Mouse (Mus musculus): Measurements from ENCODE around the gene Dao. TPM values are rescaled to one million over a fixed set of nuclear protein-coding genes. Genes with fewer than 3 reads are reported as not detected.

The Dao gene
- total RNA-seq, 2 experiments from 2014 or later, result not detected

GRCm38 (mm10) chr5:113972589-113973515 lies 30.7 kb upstream of the Dao start:
- peak overlapping the region; percentile 81 for H3K27ac ChIP-seq
- peak overlapping the region; percentile 56 for H3K4me3 ChIP-seq
- no peak for DNase-seq
- TF ChIP-seq CTCF (IDR thresholded peaks at IDR 0.05), result no peak
- intact Hi-C loops (cut with DNase I), result no loop called here

- intact Hi-C loops (cut with DNase I), result no loop called here
- no peak for TF ChIP-seq CTCF (IDR thresholded peaks at IDR 0.05)
- peak overlapping the region; percentile 47 for H3K4me3 ChIP-seq
These were observed 29.7 kb upstream of the Dao start for GRCm38 (mm10) chr5:113973790-113974189.

GRCm38 (mm10) chr5:113974576-113974975 lies 28.9 kb upstream of the Dao start:
- DNase-seq, result no peak
- intact Hi-C loops (cut with DNase I), result no loop called here
- H3K4me3 ChIP-seq, result peak overlapping the region; percentile 47

More at GRCm38 (mm10) chr5:113973790-113974189, 29.7 kb upstream of the Dao start:
- H3K27ac ChIP-seq, result peak overlapping the region; percentile 68
- DNase-seq, result no peak

GRCm38 (mm10) chr5:113975538-113976215 lies 27.8 kb upstream of the Dao start:
- peak; percentile 79 for DNase-seq
- peak overlapping the region; percentile 13; the same call in 1 of the 2 replicates for H3K4me3 ChIP-seq
- peak overlapping the region; percentile 68 for H3K27ac ChIP-seq
- TF ChIP-seq CTCF (IDR thresholded peaks at IDR 0.05), result no peak
- intact Hi-C loops (cut with DNase I), result no loop called here

More at GRCm38 (mm10) chr5:113974576-113974975, 28.9 kb upstream of the Dao start:
- TF ChIP-seq CTCF (IDR thresholded peaks at IDR 0.05), result no peak
- H3K27ac ChIP-seq, result peak overlapping the region; percentile 68

GRCm38 (mm10) chr5:113976597-113976996 lies 26.9 kb upstream of the Dao start:
- Histone ChIP-seq H3K4me3 (no peak overlapping the region), H3K27ac (peak overlapping the region; percentile 68)
- intact Hi-C loops (cut with DNase I), result no loop called here
- DNase-seq, result no peak
- TF ChIP-seq CTCF (IDR thresholded peaks at IDR 0.05), result no peak

- intact Hi-C loops (cut with DNase I), result no loop called here
- peak; percentile 42 for DNase-seq
- no peak for TF ChIP-seq CTCF (IDR thresholded peaks at IDR 0.05)
- H3K4me3 ChIP-seq, result no peak overlapping the region
- peak overlapping the region; percentile 68 for H3K27ac ChIP-seq
These were observed 26.2 kb upstream of the Dao start for GRCm38 (mm10) chr5:113977309-113977708.

GRCm38 (mm10) chr5:113980511-113980910 lies 23.0 kb upstream of the Dao start:
- Histone ChIP-seq H3K4me3 (no peak overlapping the region), H3K27ac (no peak overlapping the region)
- intact Hi-C loops (cut with DNase I), result no loop called here
- TF ChIP-seq CTCF (IDR thresholded peaks at IDR 0.05), result no peak
- no peak for DNase-seq

- no peak for DNase-seq
- intact Hi-C loops (cut with DNase I), result no loop called here
- no peak for TF ChIP-seq CTCF (IDR thresholded peaks at IDR 0.05)
- Histone ChIP-seq H3K4me3 (no peak overlapping the region), H3K27ac (no peak overlapping the region)
These were observed 22.3 kb upstream of the Dao start for GRCm38 (mm10) chr5:113981171-113981570.

GRCm38 (mm10) chr5:113981843-113982242 lies 21.7 kb upstream of the Dao start:
- H3K27ac ChIP-seq, result no peak overlapping the region; the same call in 1 of the 2 replicates
- intact Hi-C loops (cut with DNase I), result no loop called here

GRCm38 (mm10) chr5:113983541-113983940 lies 20.0 kb upstream of the Dao start:
- intact Hi-C loops (cut with DNase I), result no loop called here
- Histone ChIP-seq H3K27ac (peak overlapping the region; percentile 35; the same call in 1 of the 2 replicates), H3K4me3 (no peak overlapping the region)
- no peak for DNase-seq
- no peak for TF ChIP-seq CTCF (IDR thresholded peaks at IDR 0.05)

More at GRCm38 (mm10) chr5:113981843-113982242, 21.7 kb upstream of the Dao start:
- H3K4me3 ChIP-seq, result no peak overlapping the region
- TF ChIP-seq CTCF (IDR thresholded peaks at IDR 0.05), result no peak
- no peak for DNase-seq

- intact Hi-C loops (cut with DNase I), result no loop called here
- Histone ChIP-seq H3K4me3 (no peak overlapping the region), H3K27ac (peak overlapping the region; percentile 28; the same call in 1 of the 2 replicates)
These were observed 19.3 kb upstream of the Dao start for GRCm38 (mm10) chr5:113984025-113984740.

GRCm38 (mm10) chr5:113985737-113986136 lies 17.8 kb upstream of the Dao start:
- H3K27ac ChIP-seq, result peak overlapping the region; percentile 71
- DNase-seq, result no peak
- no peak overlapping the region for H3K4me3 ChIP-seq
- no peak for TF ChIP-seq CTCF (IDR thresholded peaks at IDR 0.05)
- intact Hi-C loops (cut with DNase I), result no loop called here

More at GRCm38 (mm10) chr5:113984025-113984740, 19.3 kb upstream of the Dao start:
- no peak for TF ChIP-seq CTCF (IDR thresholded peaks at IDR 0.05)
- no peak for DNase-seq

All from gastrocnemius, adult 2 months (tissue).